Mouse (Mus musculus): ENCODE measurements around the gene Rita1. TPM values are rescaled to one million over a fixed set of nuclear protein-coding genes. Genes with fewer than 3 reads are reported as not detected.
A peak's percentile ranks its signal among the peaks of the same experiment; 100 is the strongest.

Gene Rita1
- polyA plus RNA-seq, 1 experiment: 13.0 TPM

- Histone ChIP-seq H3K36me3 (ENCODE audit: control insufficient read depth, insufficient read depth, low read length, poor library complexity, severe bottlenecking) (no peaks in the 10 kb centered on the region), H3K4me1 (ENCODE audit: control insufficient read depth, insufficient read depth, low read length) (peaks cover 9% of the 10 kb centered on the region), H3K9ac (ENCODE audit: low read depth, poor library complexity, severe bottlenecking) (no peak overlapping the region), H3K4me3 (ENCODE audit: low read depth, low read length) (no peak overlapping the region), H3K27me3 (ENCODE audit: control insufficient read depth, insufficient read depth, low read length, poor library complexity, severe bottlenecking) (no peaks in the 10 kb centered on the region), H3K27ac (ENCODE audit: insufficient read depth, low read length) (no peak overlapping the region), H3K9me3 (replicated peaks; ENCODE audit: control insufficient read depth, insufficient read depth, low read length, poor library complexity, severe bottlenecking) (no peaks in the 10 kb centered on the region)
- TF ChIP-seq CTCF (IDR thresholded peaks at IDR 0.05; ENCODE audit: low read depth, low read length) (peak; percentile 28), POLR2A (IDR thresholded peaks at IDR 0.05; ENCODE audit: insufficient read depth, low read length) (no peak)
Observed at GRCm38 (mm10) chr5:120577935-120578441, 34.4 kb downstream of the Rita1 start.

DNA sequence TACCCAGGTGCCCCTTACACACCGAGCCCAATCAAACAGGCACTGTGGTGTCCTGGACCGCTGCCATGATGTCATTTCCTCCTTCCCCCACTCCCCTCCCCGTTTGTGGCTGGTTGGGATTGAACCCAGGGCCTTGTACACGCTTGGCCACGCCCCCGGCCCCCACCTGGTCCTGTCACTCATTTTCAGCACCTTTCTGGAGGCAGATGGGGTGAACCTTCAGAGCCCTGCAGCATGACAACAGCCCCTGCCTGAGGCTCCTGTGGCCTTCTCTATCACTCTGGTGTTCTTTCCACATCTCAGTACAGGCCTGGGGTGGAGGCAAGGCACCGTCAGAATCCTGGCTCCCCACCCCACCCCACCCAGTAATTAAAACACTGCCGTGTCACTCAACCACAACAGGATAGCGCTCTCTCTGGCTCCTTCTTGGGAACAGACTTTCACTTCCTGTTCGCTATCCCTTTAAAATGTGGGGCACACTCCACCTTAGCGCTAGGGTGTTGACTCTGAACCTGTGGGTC is 35.5 kb downstream of the Rita1 start:
- peaks cover 9% of the 10 kb centered on the region for H3K4me1 ChIP-seq (ENCODE audit: control insufficient read depth, insufficient read depth, low read length)
- no peak for TF ChIP-seq EP300 (IDR thresholded peaks at IDR 0.05; ENCODE audit: insufficient read depth, low read depth, low read length)
- no peak for TF ChIP-seq CTCF (IDR thresholded peaks at IDR 0.05; ENCODE audit: low read depth, low read length)
- no peak for TF ChIP-seq POLR2A (IDR thresholded peaks at IDR 0.05; ENCODE audit: insufficient read depth, low read length)
- no peak overlapping the region for H3K27ac ChIP-seq (ENCODE audit: insufficient read depth, low read length)
- no peak overlapping the region for H3K4me3 ChIP-seq (ENCODE audit: low read depth, low read length)
- H3K27me3 ChIP-seq (ENCODE audit: control insufficient read depth, insufficient read depth, low read length, poor library complexity, severe bottlenecking): no peaks in the 10 kb centered on the region
- no peak overlapping the region for H3K9ac ChIP-seq (ENCODE audit: low read depth, poor library complexity, severe bottlenecking)
- H3K9me3 ChIP-seq (replicated peaks; ENCODE audit: control insufficient read depth, insufficient read depth, low read length, poor library complexity, severe bottlenecking): no peaks in the 10 kb centered on the region
- H3K36me3 ChIP-seq (ENCODE audit: control insufficient read depth, insufficient read depth, low read length, poor library complexity, severe bottlenecking): no peaks in the 10 kb centered on the region

GRCm38 (mm10) chr5:120574469-120575063 is 37.8 kb downstream of the Rita1 start:
- Histone ChIP-seq H3K4me3 (ENCODE audit: low read depth, low read length) (no peak overlapping the region), H3K9ac (ENCODE audit: low read depth, poor library complexity, severe bottlenecking) (no peak overlapping the region), H3K27me3 (ENCODE audit: control insufficient read depth, insufficient read depth, low read length, poor library complexity, severe bottlenecking) (no peaks in the 10 kb centered on the region), H3K36me3 (ENCODE audit: control insufficient read depth, insufficient read depth, low read length, poor library complexity, severe bottlenecking) (no peaks in the 10 kb centered on the region), H3K27ac (ENCODE audit: insufficient read depth, low read length) (no peak overlapping the region), H3K4me1 (ENCODE audit: control insufficient read depth, insufficient read depth, low read length) (peaks cover 6% of the 10 kb centered on the region), H3K9me3 (replicated peaks; ENCODE audit: control insufficient read depth, insufficient read depth, low read length, poor library complexity, severe bottlenecking) (no peaks in the 10 kb centered on the region)
- no peak for TF ChIP-seq CTCF (IDR thresholded peaks at IDR 0.05; ENCODE audit: low read depth, low read length)
- no peak for TF ChIP-seq EP300 (IDR thresholded peaks at IDR 0.05; ENCODE audit: insufficient read depth, low read depth, low read length)
- no peak for TF ChIP-seq POLR2A (IDR thresholded peaks at IDR 0.05; ENCODE audit: insufficient read depth, low read length)

DNA sequence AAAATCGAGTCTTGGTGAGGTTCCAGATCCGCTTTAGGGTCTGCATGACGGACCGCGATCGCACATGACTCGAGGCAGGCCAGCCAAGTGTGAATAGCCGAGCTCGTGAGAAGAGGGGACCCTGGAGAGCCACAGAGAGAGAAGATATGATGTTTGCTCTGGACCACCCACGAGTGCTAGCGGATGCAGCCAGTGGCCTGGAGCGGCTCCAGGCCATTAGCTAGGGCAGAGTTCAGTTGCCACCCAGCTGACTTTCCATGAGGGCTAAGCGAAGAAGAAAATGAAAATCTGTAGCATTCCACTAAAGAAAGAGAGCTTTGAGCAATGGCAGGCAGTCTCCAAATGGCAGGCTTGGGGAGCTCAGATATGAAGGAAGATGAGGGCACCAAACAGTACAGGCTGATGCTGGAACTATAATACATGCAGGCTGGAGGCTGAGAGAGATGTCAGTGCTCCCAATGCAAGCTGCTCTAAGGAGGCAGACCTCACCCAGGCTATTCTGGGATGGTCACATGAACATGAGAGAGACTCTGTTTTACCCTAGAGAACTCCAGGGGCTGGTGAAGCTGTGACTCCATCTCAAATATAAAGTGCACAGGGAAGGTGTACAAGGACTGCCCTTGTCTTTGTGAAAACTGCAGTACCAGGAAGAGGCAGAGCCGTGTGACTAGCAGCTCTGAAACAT is 41.2 kb downstream of the Rita1 start:
- H3K4me1 ChIP-seq (ENCODE audit: control insufficient read depth, insufficient read depth, low read length): no peaks in the 10 kb centered on the region
- no peaks in the 10 kb centered on the region for H3K36me3 ChIP-seq (ENCODE audit: control insufficient read depth, insufficient read depth, low read length, poor library complexity, severe bottlenecking)
- no peak overlapping the region for H3K4me3 ChIP-seq (ENCODE audit: low read depth, low read length)
- H3K27ac ChIP-seq (ENCODE audit: insufficient read depth, low read length): no peak overlapping the region
- H3K9me3 ChIP-seq (replicated peaks; ENCODE audit: control insufficient read depth, insufficient read depth, low read length, poor library complexity, severe bottlenecking): no peaks in the 10 kb centered on the region
- H3K27me3 ChIP-seq (ENCODE audit: control insufficient read depth, insufficient read depth, low read length, poor library complexity, severe bottlenecking): no peaks in the 10 kb centered on the region
- TF ChIP-seq POLR2A (IDR thresholded peaks at IDR 0.05; ENCODE audit: insufficient read depth, low read length) (no peak), CTCF (IDR thresholded peaks at IDR 0.05; ENCODE audit: low read depth, low read length) (no peak), EP300 (IDR thresholded peaks at IDR 0.05; ENCODE audit: insufficient read depth, low read depth, low read length) (no peak)
- H3K9ac ChIP-seq (ENCODE audit: low read depth, poor library complexity, severe bottlenecking): no peak overlapping the region

DNA sequence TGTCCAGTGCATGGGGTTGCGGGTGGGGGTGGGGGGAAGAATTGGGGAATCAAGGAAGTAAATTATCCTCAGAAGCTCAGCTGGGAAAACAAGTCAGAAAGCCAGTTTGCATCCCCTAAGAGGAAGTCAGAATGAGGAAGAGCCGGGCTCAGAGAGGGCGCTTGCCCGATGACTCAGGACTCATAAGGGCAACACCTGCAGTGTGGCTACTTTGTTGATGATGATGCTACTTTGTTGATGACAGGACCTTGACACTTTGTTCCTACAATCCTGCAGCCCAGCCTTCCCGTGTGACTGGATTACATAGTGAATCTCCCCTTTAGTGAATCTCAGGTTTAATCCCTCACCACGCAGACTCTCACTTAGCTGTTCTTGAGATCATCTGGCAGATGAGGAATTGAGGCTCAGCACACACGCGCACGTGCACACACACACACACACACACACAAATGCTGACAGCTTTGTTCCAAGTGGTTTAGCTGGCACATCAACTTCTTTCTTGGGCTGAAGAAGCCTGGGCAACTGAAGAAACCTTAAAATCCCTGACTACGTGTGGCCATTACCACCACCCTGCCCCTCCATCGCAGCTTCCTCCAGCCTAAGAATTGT is 42.0 kb downstream of the Rita1 start:
- TF ChIP-seq EP300 (IDR thresholded peaks at IDR 0.05; ENCODE audit: insufficient read depth, low read depth, low read length) (no peak), POLR2A (IDR thresholded peaks at IDR 0.05; ENCODE audit: insufficient read depth, low read length) (no peak), CTCF (IDR thresholded peaks at IDR 0.05; ENCODE audit: low read depth, low read length) (no peak)
- no peaks in the 10 kb centered on the region for H3K4me1 ChIP-seq (ENCODE audit: control insufficient read depth, insufficient read depth, low read length)

GRCm38 (mm10) chr5:120569791-120570190 is 42.6 kb downstream of the Rita1 start:
- H3K9me3 ChIP-seq (replicated peaks; ENCODE audit: control insufficient read depth, insufficient read depth, low read length, poor library complexity, severe bottlenecking): no peaks in the 10 kb centered on the region
- H3K36me3 ChIP-seq (ENCODE audit: control insufficient read depth, insufficient read depth, low read length, poor library complexity, severe bottlenecking): no peaks in the 10 kb centered on the region
- H3K27me3 ChIP-seq (ENCODE audit: control insufficient read depth, insufficient read depth, low read length, poor library complexity, severe bottlenecking): no peaks in the 10 kb centered on the region
- H3K9ac ChIP-seq (ENCODE audit: low read depth, poor library complexity, severe bottlenecking): no peak overlapping the region
- no peaks in the 10 kb centered on the region for H3K4me1 ChIP-seq (ENCODE audit: control insufficient read depth, insufficient read depth, low read length)
- no peak overlapping the region for H3K27ac ChIP-seq (ENCODE audit: insufficient read depth, low read length)
- H3K4me3 ChIP-seq (ENCODE audit: low read depth, low read length): no peak overlapping the region
- TF ChIP-seq POLR2A (IDR thresholded peaks at IDR 0.05; ENCODE audit: insufficient read depth, low read length) (no peak), EP300 (IDR thresholded peaks at IDR 0.05; ENCODE audit: insufficient read depth, low read depth, low read length) (no peak), CTCF (IDR thresholded peaks at IDR 0.05; ENCODE audit: low read depth, low read length) (no peak)

More for the DNA sequence above, 42.0 kb downstream of the Rita1 start:
- H3K9ac ChIP-seq (ENCODE audit: low read depth, poor library complexity, severe bottlenecking): no peak overlapping the region
- no peaks in the 10 kb centered on the region for H3K9me3 ChIP-seq (replicated peaks; ENCODE audit: control insufficient read depth, insufficient read depth, low read length, poor library complexity, severe bottlenecking)
- H3K27me3 ChIP-seq (ENCODE audit: control insufficient read depth, insufficient read depth, low read length, poor library complexity, severe bottlenecking): no peaks in the 10 kb centered on the region
- no peak overlapping the region for H3K27ac ChIP-seq (ENCODE audit: insufficient read depth, low read length)
- no peaks in the 10 kb centered on the region for H3K36me3 ChIP-seq (ENCODE audit: control insufficient read depth, insufficient read depth, low read length, poor library complexity, severe bottlenecking)
- no peak overlapping the region for H3K4me3 ChIP-seq (ENCODE audit: low read depth, low read length)
